Mouse (Mus musculus) small intestine, adult 2 months (tissue): ENCODE measurements at regions not wholly inside any gene's neighbourhood (a gene's known extent, or its start where the extent isn't known, plus 50 kb on each side); places are given as distances from the start of the nearest gene placed in this dataset.
"Not testable (repeated sequence)": the region's sequence is repeated elsewhere in the genome, so short reads cannot be mapped to it uniquely, and the experiment has no call there.

Experiments used
- H3K27ac ChIP-seq: fragments of 200-500 bp; 2 replicates; pipeline ENCODE4 v1.5.1; 2012; ENCODE audit warnings: low read depth, low read length, control low read depth, inconsistent platforms; ENCODE audit not compliant: insufficient read depth
- H3K27me3 ChIP-seq: fragments of 200-500 bp; 2 replicates; pipeline ENCODE4 v1.6.1; 2012; ENCODE audit warnings: mild to moderate bottlenecking, moderate library complexity, low read length, inconsistent platforms; ENCODE audit not compliant: control insufficient read depth, insufficient read depth
- H3K36me3 ChIP-seq: fragments of 200-500 bp; 2 replicates; pipeline ENCODE4 v1.6.1; 2012; ENCODE audit warnings: mild to moderate bottlenecking, low read length, control low read depth, inconsistent platforms; ENCODE audit not compliant: control insufficient read depth, insufficient read depth
- H3K4me1 ChIP-seq: fragments of 200-500 bp; 2 replicates; pipeline ENCODE4 v1.6.1; 2012; ENCODE audit warnings: low read length, inconsistent platforms, mixed read lengths; ENCODE audit not compliant: control insufficient read depth, insufficient read depth, insufficient read length
- H3K4me3 ChIP-seq: fragments of 200-500 bp; 2 replicates; pipeline ENCODE4 v1.5.1; 2012; ENCODE audit warnings: low read depth, mild to moderate bottlenecking, control low read depth, inconsistent platforms, low read length, moderate library complexity
- CTCF ChIP-seq: fragments of 200-500 bp; IDR thresholded peaks from 2 replicates; pipeline ENCODE4 v1.5.1; 2012; ENCODE audit warnings: low read depth, mild to moderate bottlenecking, control low read depth, inconsistent platforms, low read length, moderate library complexity, mixed read lengths; ENCODE audit not compliant: insufficient replicate concordance, insufficient read length; ENCODE audit errors: extremely low read depth
- POLR2A ChIP-seq: fragments of 200-500 bp; IDR thresholded peaks from 2 replicates; pipeline ENCODE4 v1.6.1; 2012; ENCODE audit warnings: low read depth, mild to moderate bottlenecking, control low read depth, inconsistent platforms, low read length, moderate library complexity
- WGBS: fragments of 180-500 bp; shearing (Covaris S2); methylation state at CpG from one replicate; pipeline ENCODE4 v1.1.7; 2018; 5-methylcytosine and 5-hydroxymethylcytosine counted together

DNA sequence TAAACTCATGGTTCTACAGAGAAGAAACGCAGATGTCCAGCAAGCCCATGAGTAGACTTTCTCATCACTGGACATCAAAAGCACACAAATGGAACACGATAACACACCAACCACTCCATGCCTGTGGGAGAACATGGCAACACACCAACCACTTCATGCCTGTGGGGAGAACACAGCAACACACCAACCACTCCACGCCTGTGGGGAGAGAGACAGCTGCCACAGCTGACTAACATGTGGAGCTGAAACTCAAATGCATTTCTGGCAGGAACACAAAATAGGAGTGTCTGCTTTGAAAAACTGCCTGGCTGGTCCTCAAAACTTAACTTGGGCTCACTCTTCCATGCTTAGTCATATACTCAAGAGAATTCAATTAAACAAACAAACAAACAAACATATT lies 88.4 kb upstream of the Prkcq start:
- TF ChIP-seq POLR2A (no peak), CTCF (no peak)
- Histone ChIP-seq H3K36me3 (no peaks in the 10 kb centered on the region), H3K4me1 (no peaks in the 10 kb centered on the region), H3K27me3 (no peaks in the 10 kb centered on the region), H3K27ac (no peak overlapping the region), H3K4me3 (no peak overlapping the region)
- 73% methylated on average over 3 of the region's 3 CpGs for WGBS

DNA sequence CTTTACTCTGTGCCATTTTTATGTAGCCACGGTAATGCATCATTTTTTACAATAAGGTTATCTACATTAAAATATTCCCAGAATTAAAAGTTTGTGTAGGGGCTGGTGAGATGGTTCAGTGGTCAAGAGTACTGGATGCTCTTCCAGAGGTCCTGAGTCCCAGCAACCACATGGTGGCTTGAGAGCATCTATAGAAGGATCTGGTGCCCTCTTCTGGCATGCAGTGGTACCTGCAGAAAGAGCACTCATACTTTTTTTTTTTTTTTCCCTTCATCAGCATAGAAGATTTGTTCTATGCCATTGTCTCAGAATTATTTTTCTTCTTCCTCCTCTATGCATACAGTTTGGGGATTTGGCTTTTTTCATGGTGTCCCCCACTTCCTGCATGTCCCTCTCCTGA lies 84.9 kb upstream of the Prkcq start:
- H3K4me1 ChIP-seq, result no peaks in the 10 kb centered on the region
- no peak overlapping the region for H3K4me3 ChIP-seq
- no peaks in the 10 kb centered on the region for H3K36me3 ChIP-seq
- WGBS, result 22% methylated on average over 1 of the region's 1 CpGs
- H3K27me3 ChIP-seq, result no peaks in the 10 kb centered on the region
- no peak overlapping the region for H3K27ac ChIP-seq
- no peak for TF ChIP-seq POLR2A

GRCm38 (mm10) chr2:11099834-11100622 lies 71.9 kb upstream of the Prkcq start:
- not testable (repeated sequence) for H3K4me1 ChIP-seq, H3K27ac ChIP-seq, H3K27me3 ChIP-seq, H3K36me3 ChIP-seq
- 0 out of 2 replicates have a peak overlapping the region, but pooled peaks have one; percentile 26 for H3K4me3 ChIP-seq
- WGBS, result 33% methylated on average over 34 of the region's 34 CpGs

- Histone ChIP-seq H3K27me3 (no peaks in the 10 kb centered on the region), H3K36me3 (no peaks in the 10 kb centered on the region), H3K4me1 (no peaks in the 10 kb centered on the region), H3K4me3 (no peak overlapping the region), H3K27ac (no peak overlapping the region)
- 40% methylated on average over 8 of the region's 8 CpGs for WGBS
- peak; percentile 18; the same call in 1 of the 2 replicates for TF ChIP-seq CTCF
- no peak for TF ChIP-seq POLR2A
These were observed 58.7 kb upstream of the Prkcq start for GRCm38 (mm10) chr2:11113191-11113590.

DNA sequence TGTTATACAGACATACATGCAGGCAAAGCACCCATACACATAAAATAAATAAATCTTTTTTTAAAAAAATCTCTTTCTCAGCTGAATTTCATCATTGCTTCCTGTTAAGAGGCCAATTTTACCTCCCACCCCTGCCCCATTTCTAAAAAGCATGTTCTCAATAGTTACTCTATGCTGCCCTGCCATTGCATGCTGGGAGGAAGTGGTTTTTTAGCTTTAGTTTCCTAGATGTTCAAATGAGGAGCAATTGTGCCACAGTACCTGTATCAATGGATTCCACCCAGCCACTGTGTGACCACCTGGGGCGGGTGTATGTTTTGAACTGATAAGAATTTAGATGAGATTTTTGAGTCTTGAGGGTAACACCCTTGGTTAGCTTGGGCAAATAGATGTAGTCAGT lies 53.3 kb upstream of the Prkcq start:
- Histone ChIP-seq H3K36me3 (no peaks in the 10 kb centered on the region), H3K4me3 (no peak overlapping the region), H3K4me1 (no peaks in the 10 kb centered on the region), H3K27me3 (no peaks in the 10 kb centered on the region), H3K27ac (no peak overlapping the region)
- TF ChIP-seq CTCF (no peak), POLR2A (no peak)
- WGBS, result 65% methylated on average over 1 of the region's 1 CpGs

DNA sequence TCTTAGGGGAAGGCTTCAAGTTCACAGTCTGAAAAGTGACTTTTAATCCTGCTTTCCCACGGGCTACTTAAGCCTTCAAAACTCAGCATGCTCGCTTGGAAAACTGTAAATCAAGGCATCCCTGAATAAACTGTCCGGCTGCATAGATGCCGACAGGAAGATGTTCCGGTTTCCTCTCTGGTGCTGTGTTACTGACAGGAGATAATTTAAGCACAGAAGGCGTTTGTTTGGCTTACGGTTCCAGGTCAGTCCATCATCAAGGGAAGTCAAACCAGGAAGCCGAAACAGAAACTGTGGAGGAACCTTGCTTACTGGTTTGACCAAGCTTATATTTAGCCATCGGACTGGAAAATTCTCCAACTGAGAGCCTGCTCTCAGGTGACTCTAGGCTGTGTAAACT lies 52.6 kb upstream of the Prkcq start:
- no peaks in the 10 kb centered on the region for H3K27me3 ChIP-seq
- no peak overlapping the region for H3K4me3 ChIP-seq
- no peak for TF ChIP-seq POLR2A
- TF ChIP-seq CTCF, result no peak
- no peak overlapping the region for H3K27ac ChIP-seq
- no peaks in the 10 kb centered on the region for H3K36me3 ChIP-seq
- no peaks in the 10 kb centered on the region for H3K4me1 ChIP-seq
- WGBS, result 69% methylated on average over 9 of the region's 9 CpGs
